Mouse (Mus musculus): ENCODE results near the gene Glt28d2. TPM values are rescaled to one million over a fixed set of nuclear protein-coding genes. Genes with fewer than 3 reads are reported as not detected.

The Glt28d2 gene
- polyA plus RNA-seq, 1 experiment from 2014 or later: 0.10 TPM

Other genes with a start within 250 kb of the Glt28d2 start
- gene Fam160a1, start 70.2 kb downstream of the Glt28d2 start, polyA plus RNA-seq (2016; fragmentation: Nextera tagmentation; extraction: Ambion mirVana): 0.72 and 0.85 TPM in 2 replicates
- gene Gm37240, start within 50 bp of the Glt28d2 start, polyA plus RNA-seq (2016; fragmentation: Nextera tagmentation; extraction: Ambion mirVana): 0.82 and 1.1 TPM in 2 replicates
- gene Sh3d19, start 83.6 kb upstream of the Glt28d2 start, polyA plus RNA-seq (2016; fragmentation: Nextera tagmentation; extraction: Ambion mirVana): 10.9 and 11.4 TPM in 2 replicates
- 0.22 TPM in 1 of 2 replicates, not detected in the other for gene Prss48, start 115.0 kb upstream of the Glt28d2 start, polyA plus RNA-seq (2016; fragmentation: Nextera tagmentation; extraction: Ambion mirVana)